Mouse (Mus musculus) liver, embryonic 14.5 days (tissue): ENCODE measurements around the gene Arid3a.

ENCODE experiments used
- CTCF ChIP-seq: IDR thresholded peaks from 2 replicates; pipeline ENCODE4 v1.5.1; 2016; ENCODE audit warnings: antibody characterized with exemption, low read depth, control low read depth
- EP300 ChIP-seq: IDR thresholded peaks from 2 replicates; pipeline ENCODE4 v1.6.1; 2016; ENCODE audit warnings: antibody characterized with exemption, low read depth

DNA sequence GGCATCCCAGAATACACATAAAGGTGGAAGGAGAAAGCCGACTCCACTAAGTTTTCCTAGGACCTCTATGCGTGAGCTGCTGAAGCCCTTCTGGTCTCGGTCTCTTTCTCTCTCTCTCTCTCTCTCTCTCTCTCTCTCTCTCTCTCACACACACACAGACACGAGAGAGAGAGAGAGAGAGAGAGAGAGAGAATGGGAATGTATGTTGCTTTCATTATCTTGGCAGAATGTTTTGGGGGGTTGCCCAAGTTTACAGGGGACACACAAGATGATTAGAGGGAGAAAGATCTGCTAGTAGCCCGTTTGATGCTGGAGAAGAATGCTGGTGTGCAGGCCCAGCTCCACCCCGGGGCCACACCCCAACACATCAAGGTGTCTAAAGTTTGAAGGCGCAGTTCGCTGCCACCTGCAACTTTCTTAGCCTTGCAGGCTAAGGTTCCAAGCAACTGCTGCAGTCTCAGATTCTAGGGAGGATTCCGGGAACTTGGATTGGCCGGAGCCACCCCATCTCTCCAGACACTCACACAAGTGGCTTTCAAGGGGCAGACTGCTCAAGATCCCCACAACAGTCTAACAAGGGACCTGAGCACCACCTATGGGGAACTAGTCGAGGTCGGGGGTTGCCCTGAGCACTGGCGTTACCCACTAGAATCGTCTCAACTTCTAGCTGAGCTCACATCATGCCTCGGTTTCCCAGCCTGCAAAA, 905 bp upstream of the Arid3a start:
- TF ChIP-seq CTCF = no peak
- no peak for TF ChIP-seq EP300
